Mouse (Mus musculus): Measurements from ENCODE around the gene Ccdc148.

Gene Ccdc148

DNA sequence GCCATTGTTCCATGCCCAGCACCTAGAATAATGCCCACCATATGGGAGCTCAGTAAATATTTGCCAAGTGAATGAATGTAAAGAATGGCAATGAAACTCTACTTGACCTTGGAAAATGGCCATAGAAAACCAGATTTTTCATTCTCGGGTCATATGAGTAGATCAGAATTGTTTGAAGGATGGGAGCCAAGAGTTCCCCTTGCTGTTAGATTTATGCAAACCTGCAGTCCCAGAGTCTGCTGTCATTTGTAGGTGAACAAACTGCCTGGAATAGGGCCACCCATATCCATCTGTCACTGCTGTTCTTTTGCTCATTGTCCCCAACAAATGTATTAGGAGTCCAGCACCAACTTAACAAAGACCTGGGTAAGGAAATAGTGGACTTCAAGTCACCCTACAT lies 377.0 kb downstream of the Ccdc148 start:
- no peak for DNase-seq (ENCODE audit: low read depth, low spot score)

DNA sequence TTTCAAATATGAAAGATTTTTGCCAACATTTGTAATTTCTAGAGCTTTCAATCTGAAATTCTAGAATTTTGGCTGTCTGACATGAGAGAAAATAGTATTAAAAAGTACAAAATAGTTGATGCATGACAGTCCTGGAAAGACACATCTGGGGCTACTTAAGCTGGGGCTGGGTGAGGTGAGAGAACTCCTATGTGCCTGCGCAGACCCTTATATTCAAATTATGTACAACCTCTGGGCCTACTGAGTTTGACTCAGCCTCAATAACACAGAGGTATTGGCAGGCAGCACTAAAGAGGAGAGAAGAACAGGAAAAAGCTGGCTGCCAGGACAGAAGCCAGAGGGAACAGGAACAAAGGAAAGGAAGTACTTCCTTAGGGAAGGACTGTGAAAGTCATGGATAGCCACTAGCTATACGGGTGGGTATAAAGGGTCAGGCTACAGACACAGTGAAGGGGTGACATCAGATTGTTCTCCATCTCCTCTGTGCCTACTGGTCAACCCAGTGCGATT lies 381.4 kb downstream of the Ccdc148 start:
- DNase-seq (ENCODE audit: low read depth, low spot score): no peak

DNA sequence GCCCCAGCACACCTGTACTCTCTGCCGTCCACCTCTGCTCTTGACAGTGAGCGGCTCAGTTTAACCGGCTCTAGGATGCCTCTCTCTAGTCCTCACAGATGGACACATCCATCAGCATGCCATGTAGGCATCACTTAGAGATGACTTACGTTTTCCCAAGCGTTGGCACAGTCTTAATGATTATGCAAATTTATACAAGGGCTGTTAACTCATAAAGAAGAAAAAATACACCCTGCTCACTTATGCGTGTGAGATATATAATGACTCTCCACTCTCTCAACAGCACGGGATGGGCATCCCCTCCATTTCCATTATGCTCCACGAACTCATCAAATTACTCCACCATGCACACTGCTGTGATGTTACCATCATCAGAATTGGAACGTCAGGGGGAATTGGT lies 386.6 kb downstream of the Ccdc148 start:
- DNase-seq (ENCODE audit: low read depth, low spot score): no peak

All from retina, postnatal 7 days (tissue).